Mouse (Mus musculus) testis, postnatal 10 days (tissue): Measurements from ENCODE around the gene Mea1.

ENCODE experiments used
- DNase-seq: peaks from one replicate; pipeline ENCODE4 v3.0.0; 2021; ENCODE audit warnings: low spot score

Gene Mea1

GRCm38 (mm10) chr17:46704887-46705835 lies 26.6 kb downstream of the Mea1 start, which contains the start of gene Ppp2r5d:
Gene Ppp2r5d (minus strand): TSS chr17:46705111.
- DNase-seq, result peak; percentile 96

- no peak for DNase-seq
Measured at GRCm38 (mm10) chr17:46706375-46707089, 27.9 kb downstream of the Mea1 start.

GRCm38 (mm10) chr17:46710959-46711597 lies 32.5 kb downstream of the Mea1 start, which contains the start of gene Pex6:
Gene Pex6 (plus strand): TSS chr17:46711463.
- peak; percentile 94 for DNase-seq

GRCm38 (mm10) chr17:46711612-46712271 lies 33.1 kb downstream of the Mea1 start:
- DNase-seq, result peak; percentile 81

GRCm38 (mm10) chr17:46712442-46712841 lies 33.8 kb downstream of the Mea1 start:
- no peak for DNase-seq

- DNase-seq, result no peak
Measured at GRCm38 (mm10) chr17:46713849-46714248, 35.3 kb downstream of the Mea1 start.

GRCm38 (mm10) chr17:46714756-46715481 lies 36.3 kb downstream of the Mea1 start:
- no peak for DNase-seq

- DNase-seq, result no peak
Measured at GRCm38 (mm10) chr17:46721077-46721476, 42.5 kb downstream of the Mea1 start.

GRCm38 (mm10) chr17:46724477-46725084 lies 46.0 kb downstream of the Mea1 start:
- DNase-seq, result no peak

- no peak for DNase-seq
Measured at GRCm38 (mm10) chr17:46725273-46725672, 46.7 kb downstream of the Mea1 start.

- peak; percentile 54 for DNase-seq
Measured at GRCm38 (mm10) chr17:46725731-46726645, 47.4 kb downstream of the Mea1 start.

GRCm38 (mm10) chr17:46727271-46727670 lies 48.7 kb downstream of the Mea1 start:
- no peak for DNase-seq

GRCm38 (mm10) chr17:46728021-46728420 lies 49.4 kb downstream of the Mea1 start:
- DNase-seq, result peak; percentile 69

- DNase-seq, result no peak
Measured at GRCm38 (mm10) chr17:46728496-46728895, 49.9 kb downstream of the Mea1 start.

- DNase-seq, result peak; percentile 59
Measured at GRCm38 (mm10) chr17:46728904-46729318, 50.3 kb downstream of the Mea1 start, which contains the start of gene Gnmt. Gene Gnmt (minus strand): TSS chr17:46729168.
